Mouse (Mus musculus): ENCODE results near the gene Bves.
"Not testable (repeated sequence)": the region's sequence is repeated elsewhere in the genome, so short reads cannot be mapped to it uniquely, and the experiment has no call there.

The Bves gene

DNA sequence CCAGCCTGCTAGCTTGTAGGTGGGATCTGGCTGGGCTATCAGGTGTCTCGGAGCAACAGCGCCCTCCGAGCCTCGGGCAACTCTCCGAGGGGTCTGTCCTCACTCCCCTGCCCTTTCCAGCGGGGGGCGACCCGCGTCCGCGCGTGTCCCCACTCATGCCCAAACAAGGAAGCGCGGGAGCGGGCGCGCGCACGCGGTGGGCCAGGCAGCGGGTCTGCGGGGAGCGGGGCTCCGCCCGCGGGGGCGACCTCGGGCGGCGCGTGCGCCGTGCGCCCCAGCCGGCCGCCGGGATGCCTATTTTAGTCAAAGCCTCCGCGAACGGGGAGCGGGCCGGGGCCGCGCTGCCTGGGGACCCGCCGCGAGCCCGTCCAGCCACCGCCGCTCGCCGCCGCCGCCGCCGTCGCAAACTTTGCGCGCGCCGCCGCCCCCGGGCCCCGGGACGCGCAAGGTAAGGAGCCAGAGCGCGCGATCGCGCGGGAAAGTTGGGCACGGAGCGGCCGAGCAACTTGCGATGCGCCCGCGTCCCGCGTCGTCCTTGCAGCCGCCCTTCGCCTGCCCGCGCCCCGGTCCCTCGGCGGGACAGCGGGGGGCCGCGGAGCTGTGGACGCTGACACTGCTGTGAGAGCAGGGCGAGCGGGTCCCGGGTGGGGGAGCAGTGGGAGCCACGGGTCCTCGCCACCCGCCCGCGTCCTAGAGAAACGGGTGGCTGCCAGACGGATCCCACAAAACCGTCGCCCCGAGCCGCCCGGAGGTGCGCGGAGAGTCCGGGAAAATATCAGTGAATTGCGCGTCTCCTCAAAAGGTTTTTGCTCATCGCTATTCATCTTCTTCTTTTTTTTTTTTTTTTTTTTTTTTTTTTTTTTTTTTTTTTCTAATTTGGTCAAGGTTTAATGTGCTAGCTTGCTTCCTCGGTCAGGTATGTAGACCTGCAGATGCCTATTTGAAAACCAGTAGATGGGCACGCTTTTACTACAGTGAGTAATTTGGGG is at the start of gene Bves:
Bves (plus strand) TSS at position 339 of the 989 bp plus-strand sequence.
- peak; percentile 10 to 19 for DNase-seq (ENCODE audit: low spot score in 2 of 2)

DNA sequence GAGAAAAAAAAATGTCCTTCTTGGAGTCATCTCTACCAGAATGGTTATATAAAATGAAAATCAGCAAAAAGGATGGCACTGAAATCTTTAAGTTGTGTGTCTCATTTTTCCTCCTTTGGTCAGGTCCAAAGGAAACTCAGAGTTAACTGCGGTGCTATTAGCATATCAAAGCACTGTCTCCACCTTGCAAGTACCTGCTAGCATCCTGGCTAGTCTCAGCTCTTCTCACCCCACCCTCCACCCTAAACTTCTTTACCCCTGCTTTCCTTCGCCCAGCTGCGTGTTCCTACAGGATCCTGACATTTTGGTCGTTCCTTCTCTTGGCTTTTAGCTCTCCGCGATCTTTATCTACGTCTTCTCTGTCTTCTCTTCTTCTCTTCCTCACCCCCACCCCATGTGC is 47.2 kb upstream of the Bves start:
- no peak for DNase-seq (ENCODE audit: low spot score in 2 of 2)

DNA sequence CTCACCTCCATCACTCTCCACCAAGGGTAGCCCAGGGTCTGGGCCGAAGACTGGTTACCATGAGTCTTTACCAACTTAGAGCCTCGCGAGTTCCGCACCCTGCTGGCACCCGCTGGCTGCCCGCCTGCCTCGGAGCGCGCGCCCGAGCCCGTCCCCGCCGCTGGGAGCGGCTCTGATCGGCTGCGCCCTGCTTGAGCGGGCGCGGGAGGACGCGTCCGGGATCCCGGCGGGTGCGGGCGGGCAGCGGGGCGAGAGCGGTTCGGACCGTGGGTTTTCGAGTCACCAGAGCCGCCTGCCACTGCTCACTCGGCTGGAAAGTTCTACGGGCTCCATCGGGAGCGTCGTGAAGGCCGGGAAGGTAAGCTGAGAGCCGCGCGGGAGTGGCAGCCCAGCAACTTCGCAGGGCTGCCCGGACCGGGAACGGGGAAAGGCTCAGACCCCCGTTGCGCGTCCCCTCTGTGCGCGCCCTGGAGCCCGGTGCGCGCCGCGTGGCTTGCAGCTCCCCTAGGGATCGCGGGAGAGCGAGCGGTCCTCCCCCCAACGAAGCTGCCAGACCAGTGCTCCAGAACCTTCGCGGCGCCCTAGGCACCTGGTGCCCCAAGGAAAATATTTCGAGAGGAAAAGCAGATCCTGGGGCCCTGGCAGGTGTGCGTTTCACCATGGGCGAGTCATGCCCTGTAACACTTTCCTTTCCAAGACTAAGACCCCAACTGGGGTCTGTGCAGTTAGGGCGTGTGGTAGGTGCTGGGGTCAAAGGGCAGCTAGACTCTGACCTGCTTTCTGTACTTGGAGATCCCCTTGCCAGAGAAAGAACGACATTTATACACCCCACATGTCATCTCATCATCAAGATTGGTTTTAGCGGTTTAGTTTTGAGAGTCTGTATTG is 46.1 kb upstream of the Bves start:
- peak in 1 of 2 experiments; percentile 10 for DNase-seq (ENCODE audit: low spot score in 2 of 2)

DNA sequence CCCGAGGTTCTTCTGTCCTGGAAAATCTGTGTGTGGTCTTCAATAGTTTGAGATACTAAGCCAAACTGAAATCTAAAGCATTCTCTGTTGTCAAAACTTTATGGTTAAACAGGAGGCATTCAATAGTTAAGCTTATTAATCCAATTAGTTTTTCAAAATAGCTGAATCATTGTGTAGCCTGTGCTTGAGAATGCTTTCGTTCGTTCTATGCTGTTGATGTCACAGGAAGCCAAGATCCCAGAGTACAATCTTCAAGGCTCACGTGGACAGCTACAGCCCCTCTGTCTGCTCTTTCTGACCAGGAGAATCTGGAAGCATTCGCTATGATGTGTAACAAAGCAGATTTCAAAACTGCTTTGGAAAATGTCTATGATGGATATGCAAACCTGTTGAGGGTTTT is 45.0 kb upstream of the Bves start:
- DNase-seq (ENCODE audit: low spot score in 2 of 2), result no peak

DNA sequence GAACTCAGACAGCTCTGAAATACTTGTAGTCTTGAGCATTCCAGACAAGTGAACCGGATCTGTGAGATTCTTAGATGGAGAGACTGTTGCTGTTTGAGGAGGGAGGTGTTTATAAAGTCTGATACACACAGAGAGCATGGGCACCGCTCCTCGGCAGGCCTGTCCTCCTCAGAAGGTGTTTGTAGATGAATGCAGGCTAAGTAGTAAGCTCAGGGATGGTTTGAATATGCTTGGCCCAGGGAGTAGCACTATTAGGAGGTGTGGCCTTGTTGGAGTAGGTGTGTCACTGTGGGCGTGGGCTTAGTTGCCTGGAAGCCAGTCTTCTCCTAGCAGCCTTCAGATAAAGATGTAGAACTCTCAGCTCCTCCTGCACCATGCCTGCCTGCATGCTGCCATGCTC is 43.4 kb upstream of the Bves start:
- DNase-seq (ENCODE audit: low spot score in 2 of 2), result not testable (repeated sequence)

DNA sequence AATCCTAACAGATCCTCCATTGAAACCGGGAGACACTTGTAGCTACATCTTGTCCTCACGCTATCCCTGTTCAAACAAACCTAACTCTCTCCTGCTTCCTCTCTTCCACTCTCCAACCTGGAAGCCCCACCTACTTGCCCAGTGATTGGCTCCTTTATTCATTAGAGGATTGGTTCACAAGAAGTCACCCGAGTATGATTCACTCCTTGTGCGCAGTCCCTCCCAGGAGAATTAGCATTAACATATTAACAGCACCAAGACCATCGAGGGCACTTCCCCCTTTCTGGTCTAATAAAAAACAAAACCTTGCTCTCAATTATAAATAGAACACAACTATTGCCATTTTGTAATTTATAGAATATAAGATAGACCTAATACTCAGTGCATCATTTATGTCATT is 40.5 kb upstream of the Bves start:
- DNase-seq (ENCODE audit: low spot score in 2 of 2), result no peak

DNA sequence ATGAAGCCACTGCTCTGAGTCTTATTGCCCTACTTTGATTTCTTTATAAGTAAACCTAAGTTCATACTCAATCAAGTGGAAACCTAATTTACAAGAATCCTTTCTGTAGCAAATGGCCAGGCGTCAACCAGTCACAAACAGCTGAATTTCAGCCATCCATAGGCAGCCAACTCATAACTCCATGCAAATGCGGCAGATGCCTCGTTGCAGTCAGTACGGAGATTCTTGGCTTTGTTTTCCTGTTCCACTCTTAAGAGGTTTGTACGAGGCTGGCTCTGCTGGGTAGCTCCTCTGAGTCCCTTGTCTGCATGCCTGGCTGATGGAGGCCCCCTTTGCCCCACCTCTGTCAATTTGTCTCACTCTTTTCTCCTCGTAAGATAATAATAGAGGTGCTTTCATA is 37.1 kb upstream of the Bves start:
- no peak for DNase-seq (ENCODE audit: low spot score in 2 of 2)

DNA sequence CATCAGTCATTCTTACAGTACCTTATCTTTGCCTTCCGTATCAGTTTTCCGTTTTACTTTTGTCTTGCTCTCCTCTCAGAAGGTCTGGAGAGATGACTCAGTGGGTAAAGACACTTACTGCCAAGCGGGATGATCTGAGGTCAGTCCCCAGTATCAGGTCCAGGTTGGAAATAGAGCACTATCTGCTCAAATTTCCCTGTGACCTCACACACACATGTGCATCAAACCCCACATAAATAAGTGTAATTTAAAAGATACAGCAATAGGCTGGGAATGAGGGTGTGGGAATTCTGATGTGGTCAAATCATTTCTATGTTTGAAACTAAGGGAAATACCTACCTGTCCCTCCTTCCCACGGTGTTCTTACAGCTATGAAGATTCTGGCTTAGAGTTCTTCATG is 36.1 kb upstream of the Bves start:
- DNase-seq (ENCODE audit: low spot score in 2 of 2), result no peak

DNA sequence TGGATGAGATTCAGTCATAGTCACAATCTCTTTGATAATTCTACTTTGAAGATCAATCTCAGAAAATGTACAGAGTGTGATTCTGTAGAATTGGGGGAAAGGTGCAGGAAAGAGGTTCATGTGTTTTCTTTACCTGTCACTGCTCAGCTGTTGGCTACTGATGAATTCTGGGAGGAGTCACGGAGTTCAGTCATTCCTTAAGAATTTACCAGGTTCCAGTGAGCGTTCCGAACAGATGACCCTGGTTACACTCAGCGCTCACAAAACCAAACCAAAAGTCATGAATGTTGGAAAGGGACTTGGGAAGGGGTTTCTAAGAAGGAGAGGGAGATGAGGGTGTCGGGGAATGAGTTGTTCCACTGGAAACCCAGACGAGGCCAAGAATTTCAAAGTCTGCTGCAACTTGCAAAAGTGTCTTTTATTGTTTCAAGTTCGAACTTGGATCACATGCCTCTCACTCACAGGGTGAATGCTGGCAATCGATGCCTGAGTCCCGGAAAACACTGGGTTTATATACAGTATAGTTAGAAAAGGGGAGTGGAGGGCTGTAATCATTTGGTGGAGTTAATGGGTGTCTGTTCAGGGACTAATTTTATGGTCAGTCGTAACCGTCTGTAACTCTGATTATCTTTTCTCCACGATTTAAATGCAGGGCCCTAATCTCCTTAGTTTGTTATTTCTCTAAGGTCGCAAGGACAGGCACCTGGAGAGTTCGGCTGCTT is 32.1 kb upstream of the Bves start:
- DNase-seq (ENCODE audit: low spot score in 2 of 2), result no peak

DNA sequence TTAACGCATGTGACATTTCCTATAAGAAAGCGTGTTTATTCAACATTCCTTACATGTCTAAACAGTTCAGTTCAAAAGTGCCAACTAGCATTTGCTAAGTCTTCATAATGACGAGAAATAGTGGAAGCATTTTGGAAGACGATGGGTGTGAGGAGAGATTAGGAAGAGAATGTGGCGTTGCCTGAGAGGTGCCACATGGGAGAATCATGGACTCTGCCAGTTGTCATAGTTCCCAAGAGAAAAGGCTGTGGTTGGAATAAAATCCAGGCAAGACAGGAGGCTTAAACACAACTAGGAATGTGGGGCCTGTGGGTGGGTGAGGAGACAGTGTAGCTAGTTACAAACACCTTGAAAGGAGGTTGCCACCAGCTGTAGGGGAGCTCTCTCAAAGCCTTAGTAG is 30.4 kb upstream of the Bves start:
- DNase-seq (ENCODE audit: low spot score in 2 of 2), result no peak

DNA sequence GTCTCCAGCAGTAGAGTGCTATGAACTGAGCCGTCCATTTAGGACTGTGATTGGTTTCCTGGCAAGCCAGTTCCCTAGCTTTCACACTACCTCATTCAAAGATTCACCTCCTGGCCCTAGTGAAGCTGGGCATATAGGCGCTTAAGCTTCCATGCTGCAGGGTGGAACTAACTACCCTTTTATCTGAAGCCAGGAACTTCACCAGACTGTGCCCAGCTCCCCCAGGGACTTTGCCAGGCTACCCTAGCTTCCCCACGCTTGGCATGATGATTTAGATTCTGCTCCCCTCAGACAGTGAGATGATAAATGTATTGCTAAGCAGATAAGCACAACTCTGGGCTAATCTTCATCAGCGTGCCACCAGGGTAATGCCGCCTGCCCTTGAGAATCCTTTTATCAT is 24.4 kb upstream of the Bves start:
- no peak for DNase-seq (ENCODE audit: low spot score in 2 of 2)

DNA sequence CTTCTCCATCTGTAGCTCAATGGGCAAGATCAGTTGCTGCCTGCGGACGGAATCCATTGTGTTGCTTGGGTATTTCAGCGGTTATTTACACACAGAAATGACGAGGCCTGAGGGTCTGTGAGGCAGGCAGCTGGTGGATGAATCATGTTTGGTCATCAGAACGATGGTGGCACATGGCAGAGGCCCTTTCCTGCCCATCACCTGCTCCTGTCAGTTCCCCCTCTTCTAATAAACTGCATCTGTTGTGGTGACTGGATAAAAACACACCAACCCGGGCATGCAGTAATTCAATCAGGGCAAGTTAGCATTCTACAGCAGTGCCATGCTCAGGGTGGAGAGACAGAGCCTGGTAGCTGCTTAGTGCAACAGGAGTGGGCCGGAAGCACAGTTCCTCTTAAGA is 23.9 kb upstream of the Bves start:
- DNase-seq (ENCODE audit: low spot score in 2 of 2), result no peak

DNA sequence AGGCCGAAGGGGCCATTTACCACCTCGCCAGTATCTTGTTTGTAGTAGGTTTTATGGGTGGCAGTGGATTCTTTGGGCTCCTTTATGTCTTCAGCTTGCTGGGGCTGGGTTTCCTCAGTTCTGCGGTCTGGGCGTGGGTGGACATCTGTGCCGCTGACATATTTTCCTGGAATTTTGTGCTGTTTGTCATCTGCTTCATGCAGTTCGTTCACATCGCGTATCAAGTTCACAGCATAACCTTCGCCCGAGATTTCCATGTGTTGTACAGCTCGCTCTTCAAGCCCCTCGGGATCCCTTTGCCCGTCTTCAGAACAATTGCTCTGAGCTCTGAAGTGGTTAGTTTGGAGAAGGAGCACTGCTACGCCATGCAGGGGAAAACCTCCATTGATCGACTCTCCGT is 20.7 kb upstream of the Bves start:
- DNase-seq (ENCODE audit: low spot score in 2 of 2), result no peak

DNA sequence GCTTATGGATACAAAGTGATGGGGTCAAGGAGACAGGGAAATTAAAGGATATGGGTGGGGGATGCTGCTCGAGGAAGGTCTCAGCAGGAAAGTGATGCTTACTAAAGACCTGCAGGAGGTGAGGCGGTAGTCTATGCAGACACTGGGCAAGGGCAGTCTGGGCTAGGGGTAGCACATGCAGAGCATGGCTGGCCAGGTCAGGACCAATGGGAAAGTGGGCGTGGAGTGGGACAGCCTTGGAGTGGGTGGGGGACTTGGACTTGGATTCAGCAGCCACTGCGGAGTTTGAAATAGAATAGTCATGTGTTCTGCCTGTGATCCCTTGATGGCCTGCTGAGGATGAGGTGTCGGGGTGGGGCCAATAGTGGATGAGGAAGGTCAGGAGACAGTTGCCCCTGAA is 16.6 kb upstream of the Bves start:
- DNase-seq (ENCODE audit: low spot score in 2 of 2), result no peak

DNA sequence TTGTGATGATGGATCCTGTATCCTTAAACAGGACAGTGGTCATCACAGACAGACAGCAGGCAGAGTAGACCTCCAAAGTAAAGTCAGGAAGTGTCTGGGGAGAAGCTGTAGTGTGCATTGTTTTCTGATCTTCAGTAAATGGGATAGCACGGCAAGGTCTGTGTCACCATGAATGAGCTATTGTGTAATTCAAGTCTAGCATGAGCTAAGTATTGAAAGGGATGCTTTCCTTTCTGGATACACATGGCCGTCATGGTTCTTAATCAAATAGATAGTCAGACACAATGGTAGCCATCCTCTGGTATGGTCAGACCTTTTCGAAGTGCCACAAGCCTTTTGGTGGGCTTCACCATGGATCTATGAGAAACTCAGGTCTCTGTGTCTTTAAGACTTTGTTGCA is 15.3 kb upstream of the Bves start:
- DNase-seq (ENCODE audit: low spot score in 2 of 2), result no peak

DNA sequence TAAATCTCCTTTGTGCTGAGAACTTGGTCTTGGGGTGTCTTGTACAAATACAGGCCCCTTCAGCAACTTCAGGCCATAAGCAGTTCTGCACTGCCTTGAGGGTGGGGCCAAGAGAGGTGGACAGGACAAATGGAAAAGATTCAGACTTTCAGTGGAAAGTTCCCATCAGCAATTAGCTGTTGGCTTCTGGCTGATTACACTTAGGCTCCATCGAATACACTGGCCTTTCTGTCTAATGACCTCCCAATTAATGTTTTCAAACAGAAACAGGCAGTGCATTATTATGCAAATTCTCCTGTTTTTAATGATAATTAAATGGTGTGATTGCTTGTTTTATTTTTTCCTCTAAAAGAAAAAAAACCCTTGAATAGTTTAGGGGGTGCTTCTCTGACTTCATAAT is 11.4 kb upstream of the Bves start:
- DNase-seq (ENCODE audit: low spot score in 2 of 2), result no peak

DNA sequence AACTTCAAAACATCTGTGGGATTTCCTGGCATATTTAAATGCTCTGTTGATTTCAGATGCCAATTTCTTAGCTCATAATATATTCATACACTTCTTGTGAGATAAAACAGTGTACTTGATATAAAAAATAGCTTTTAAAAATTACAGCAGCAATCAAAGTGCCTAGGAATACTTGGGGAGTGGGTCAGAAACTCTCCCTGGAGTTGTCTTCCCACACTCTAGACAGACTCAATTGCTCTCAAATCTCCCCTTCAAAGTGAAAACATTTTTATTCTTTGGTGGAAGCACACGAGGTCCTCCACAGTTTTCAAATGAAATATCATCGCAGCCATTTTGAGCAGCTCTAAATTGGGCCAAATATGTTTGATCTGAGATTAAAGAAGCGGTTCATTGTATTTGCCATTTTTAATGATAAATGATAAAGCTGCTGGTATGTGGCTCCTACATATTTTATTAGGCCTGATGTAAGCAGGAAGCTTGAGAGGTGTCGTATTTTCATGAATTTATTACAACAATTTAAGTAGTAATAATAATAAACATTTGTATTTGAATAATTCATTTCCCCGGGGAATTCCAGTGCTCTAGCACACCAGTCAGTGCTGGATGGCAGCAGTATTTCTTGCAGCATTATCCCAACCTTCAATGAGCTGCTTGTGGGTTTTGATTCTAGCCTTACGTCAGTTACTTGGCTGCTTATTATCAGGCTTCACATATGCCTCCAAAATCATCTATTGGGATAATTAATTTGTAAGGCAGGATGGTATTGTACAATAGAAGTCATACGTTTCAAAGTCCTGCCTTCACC is 7.2 kb upstream of the Bves start:
- no peak for DNase-seq (ENCODE audit: low spot score in 2 of 2)

DNA sequence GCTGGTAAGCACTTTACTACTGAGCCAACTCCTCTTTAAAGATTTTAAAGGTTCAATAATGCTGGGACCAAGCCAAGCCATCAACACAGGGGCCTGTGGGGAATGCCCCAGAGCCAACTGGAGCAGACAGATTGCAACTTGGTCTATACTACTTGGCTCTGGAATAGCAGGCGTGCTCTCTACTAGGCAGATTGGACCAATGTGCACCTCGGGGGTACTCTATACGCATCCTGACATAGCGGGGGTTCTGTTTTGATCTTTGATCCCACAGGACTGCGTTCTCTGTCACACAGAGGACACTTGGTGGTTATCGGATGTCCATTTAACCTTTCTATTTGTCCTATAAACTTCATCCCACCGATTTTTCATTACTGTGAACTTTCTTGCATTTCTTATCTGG is 647 bp upstream of the Bves start:
- no peak for DNase-seq (ENCODE audit: low spot score in 2 of 2)

DNA sequence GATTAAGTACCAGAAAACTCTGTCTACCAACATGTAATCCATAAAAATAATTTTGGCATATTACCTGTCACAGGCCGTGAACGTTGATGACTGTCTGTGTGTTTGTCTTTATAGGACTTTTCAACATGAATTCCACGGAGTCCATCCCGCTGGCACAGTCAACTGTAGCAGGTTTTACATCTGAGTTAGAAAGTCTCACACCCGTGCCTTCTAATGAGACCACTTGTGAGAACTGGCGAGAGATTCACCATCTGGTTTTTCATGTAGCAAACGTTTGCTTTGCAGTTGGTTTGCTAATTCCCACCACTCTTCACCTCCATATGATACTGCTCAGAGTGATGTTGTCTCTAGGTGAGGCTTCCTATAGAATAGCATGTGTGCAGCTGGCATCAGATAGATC is 3.5 kb downstream of the Bves start:
- no peak for DNase-seq (ENCODE audit: low spot score in 2 of 2)

DNA sequence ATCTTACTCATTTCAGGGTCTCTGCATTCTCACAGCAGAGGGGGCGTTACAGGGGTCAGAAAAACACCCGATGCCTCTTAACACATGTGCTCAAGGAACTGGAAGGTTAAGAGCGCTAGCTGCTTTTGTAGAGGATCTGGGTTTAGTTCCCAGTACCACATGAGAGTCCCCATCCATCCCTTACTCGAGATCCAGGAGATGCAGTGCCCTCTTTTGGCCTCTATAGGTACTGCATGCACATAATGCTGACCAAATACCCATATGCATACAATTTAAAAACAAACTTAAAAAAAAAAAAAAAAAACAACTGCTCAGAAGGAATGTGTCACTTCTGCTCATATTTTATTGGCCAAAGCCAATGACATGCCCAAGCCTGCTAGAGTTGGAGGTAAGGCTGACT is 8.8 kb downstream of the Bves start:
- DNase-seq (ENCODE audit: low spot score in 2 of 2), result no peak

DNA sequence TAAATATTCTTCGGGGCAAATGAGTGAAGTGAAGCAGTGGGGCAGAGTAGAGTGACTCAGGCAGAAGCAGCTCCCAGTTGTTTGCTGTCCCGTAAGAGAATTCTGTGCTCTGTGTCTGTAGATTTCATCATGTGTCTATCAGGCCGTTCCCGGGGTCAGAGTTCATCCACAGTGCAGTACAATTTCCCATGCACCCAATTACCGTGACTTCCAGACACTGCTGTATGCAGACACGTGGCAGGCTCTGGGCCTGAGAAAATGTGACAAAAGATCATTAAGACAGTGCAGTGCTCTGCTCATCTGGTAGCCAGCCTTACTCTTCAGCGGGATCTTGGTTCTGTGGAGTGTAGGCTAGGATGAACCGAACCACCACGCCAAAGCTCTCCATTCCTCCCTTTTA is 9.6 kb downstream of the Bves start:
- no peak for DNase-seq (ENCODE audit: low spot score in 2 of 2)
